Mouse (Mus musculus) heart, postnatal 0 days (tissue): ENCODE data around the gene Aldh1a2.

Experiments
- CTCF ChIP-seq: IDR thresholded peaks from 2 replicates; pipeline ENCODE4 v1.5.1; 2016; ENCODE audit warnings: antibody characterized with exemption, control low read depth, low read depth
- EP300 ChIP-seq: IDR thresholded peaks from 2 replicates; pipeline ENCODE4 v1.6.1; 2016; ENCODE audit warnings: antibody characterized with exemption, low read depth

DNA sequence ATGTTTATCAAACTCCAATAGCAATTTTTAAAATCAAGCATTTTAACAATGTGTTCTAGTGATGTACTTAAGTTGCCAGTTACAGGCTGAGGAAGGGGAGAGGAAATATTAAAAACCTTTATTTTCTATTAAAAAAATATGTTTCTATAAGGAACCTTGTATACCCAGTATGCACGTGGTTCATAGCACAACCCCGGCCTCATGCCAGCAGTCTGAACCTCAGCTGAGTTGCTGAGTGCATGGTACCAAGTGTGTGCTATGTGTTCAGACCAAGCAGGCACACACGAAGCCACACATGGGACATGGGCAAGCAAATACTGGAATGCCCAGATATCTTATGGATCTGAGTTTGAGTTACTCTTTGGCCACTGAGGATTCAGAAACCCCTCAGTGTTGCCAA, 74.2 kb downstream of the Aldh1a2 start:
- TF ChIP-seq CTCF (no peak), EP300 (no peak)
